Mouse (Mus musculus) sigmoid colon, adult 10 weeks (tissue): ENCODE data around the gene Ptpn6. TPM values are rescaled to one million over a fixed set of nuclear protein-coding genes. Genes with fewer than 3 reads are reported as not detected.

Experiments
- polyA plus RNA-seq: library from polyadenylated mRNA; stranded (reverse); fragments of 350-450 nt; fragmentation: Illumina TruSeq; extraction: RNeasy Lipid Tissue Mini Kit (QIAGEN cat#74804); gene quantifications from one replicate; pipeline ENCODE4 v1.2.3, GENCODE M21; 2014; ENCODE audit warnings: low read depth, low replicate concordance

The Ptpn6 gene
- polyA plus RNA-seq: 1.9 TPM

GRCm38 (mm10) chr6:124738511-124739023 is at the start of gene Ptpn6:
Gene Ptpn6 (minus strand): TSS chr6:124738714.

GRCm38 (mm10) chr6:124779222-124779983 is 40.9 kb upstream of the Ptpn6 start, which contains the start of gene Lrrc23:
Gene Lrrc23 (minus strand): TSS chr6:124779727.

GRCm38 (mm10) chr6:124769101-124769765 is 30.7 kb upstream of the Ptpn6 start, which contains the start of gene Eno2:
Gene Eno2 (minus strand): TSS chr6:124769673.

GRCm38 (mm10) chr6:124755831-124756595 is 17.5 kb upstream of the Ptpn6 start, which contains the start of the genes Gm45234 and Atn1:
Gene Gm45234 (minus strand): TSS chr6:124756021.
Gene Atn1 (minus strand): TSS chr6:124756524.

GRCm38 (mm10) chr6:124740888-124741761 is 2.6 kb upstream of the Ptpn6 start, which contains the start of gene Grcc10:
Gene Grcc10 (minus strand): TSS chr6:124741374.

GRCm38 (mm10) chr6:124711824-124712782 is 26.4 kb downstream of the Ptpn6 start, which contains the start of the genes Emg1 and Phb2:
Gene Emg1 (minus strand): TSS chr6:124712178.
Gene Phb2 (plus strand): TSS chr6:124712336.

Other genes with a start within 250 kb of the Ptpn6 start
- gene C1rl, start 245.6 kb downstream of the Ptpn6 start, polyA plus RNA-seq: 1.1 TPM
- 11.3 TPM for gene C1ra, start 226.3 kb downstream of the Ptpn6 start, polyA plus RNA-seq
- gene C1s1, start 196.4 kb downstream of the Ptpn6 start, polyA plus RNA-seq: 103 TPM
- gene C1rb, start 168.4 kb downstream of the Ptpn6 start, polyA plus RNA-seq: not detected
- 0.16 TPM for gene C1s2, start 102.6 kb downstream of the Ptpn6 start, polyA plus RNA-seq
- 44.6 TPM for gene Lpcat3, start 75.7 kb downstream of the Ptpn6 start, polyA plus RNA-seq
- gene Emg1, start 26.5 kb downstream of the Ptpn6 start, polyA plus RNA-seq: 14.0 TPM
- gene Phb2, start 26.4 kb downstream of the Ptpn6 start, polyA plus RNA-seq: 30.3 TPM
- gene Grcc10, start 2.7 kb upstream of the Ptpn6 start, polyA plus RNA-seq: 3.7 TPM
- not detected for gene Gm45234, start 17.3 kb upstream of the Ptpn6 start, polyA plus RNA-seq
- 0.63 TPM for gene Atn1, start 17.8 kb upstream of the Ptpn6 start, polyA plus RNA-seq
- gene Eno2, start 31.0 kb upstream of the Ptpn6 start, polyA plus RNA-seq: 1.9 TPM
- 0.32 TPM for gene Lrrc23, start 41.0 kb upstream of the Ptpn6 start, polyA plus RNA-seq
- gene Spsb2, start 69.9 kb upstream of the Ptpn6 start, polyA plus RNA-seq: not detected
- 30.7 TPM for gene Tpi1, start 75.6 kb upstream of the Ptpn6 start, polyA plus RNA-seq
- 25.3 TPM for gene Usp5, start 90.8 kb upstream of the Ptpn6 start, polyA plus RNA-seq
- 3.8 TPM for gene Cdca3, start 90.8 kb upstream of the Ptpn6 start, polyA plus RNA-seq
- gene Gnb3, start 101.6 kb upstream of the Ptpn6 start, polyA plus RNA-seq: not detected
- 0.60 TPM for gene P3h3, start 119.0 kb upstream of the Ptpn6 start, polyA plus RNA-seq
- gene Gpr162, start 125.3 kb upstream of the Ptpn6 start, polyA plus RNA-seq: not detected
- 2.6 TPM for gene Cd4, start 149.5 kb upstream of the Ptpn6 start, polyA plus RNA-seq
- gene Lag3, start 173.0 kb upstream of the Ptpn6 start, polyA plus RNA-seq: not detected
- gene Ptms, start 181.4 kb upstream of the Ptpn6 start, polyA plus RNA-seq: 183 TPM
- gene Mlf2, start 192.7 kb upstream of the Ptpn6 start, polyA plus RNA-seq: 11.7 TPM
- gene Cops7a, start 226.8 kb upstream of the Ptpn6 start, polyA plus RNA-seq: 26.0 TPM